Mouse (Mus musculus) ES-E14 (cell line): ENCODE data around the gene Ltbp2.

Source experiments
- CHD2 ChIP-seq: IDR thresholded peaks from 2 replicates; pipeline ENCODE4 v1.6.1; 2014; ENCODE audit warnings: mild to moderate bottlenecking, low read depth, low read length, inconsistent platforms
- MAFK ChIP-seq: IDR thresholded peaks from 2 replicates; pipeline ENCODE4 v1.6.1; 2014; ENCODE audit warnings: mild to moderate bottlenecking, low read depth, low read length, inconsistent platforms; ENCODE audit not compliant: insufficient read depth
- ZC3H11A ChIP-seq: IDR thresholded peaks from 2 replicates; pipeline ENCODE4 v1.6.1; 2012; ENCODE audit warnings: low read depth, mild to moderate bottlenecking, inconsistent platforms, low read length, borderline replicate concordance
- ZNF384 ChIP-seq: IDR thresholded peaks from 2 replicates; pipeline ENCODE4 v1.6.1; 2012; ENCODE audit warnings: low read depth, low read length, inconsistent platforms

DNA sequence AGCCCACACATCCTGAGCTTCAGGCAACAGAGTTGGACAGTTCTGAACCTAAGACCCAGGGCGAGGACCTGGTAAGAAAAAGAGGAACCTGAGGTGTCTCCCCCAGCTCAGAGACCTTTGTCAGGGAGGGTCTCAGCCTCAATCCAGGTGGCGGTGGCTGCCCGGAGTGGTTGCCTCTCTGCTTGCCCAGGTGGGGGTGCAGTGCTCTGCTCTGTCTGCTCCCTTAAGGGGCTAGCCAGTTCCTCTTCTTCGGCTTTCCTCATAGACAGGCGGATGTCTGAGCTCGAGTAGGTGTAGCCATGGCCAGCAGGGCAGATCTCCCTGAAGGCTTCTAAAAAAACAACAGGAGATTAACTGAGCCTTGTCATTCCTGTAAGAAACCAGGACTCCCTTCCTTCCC is 67.3 kb downstream of the Ltbp2 start:
- no peak for TF ChIP-seq CHD2
- TF ChIP-seq ZC3H11A = no peak
- no peak for TF ChIP-seq ZNF384
- no peak for TF ChIP-seq MAFK
